Mouse (Mus musculus) midbrain, embryonic 10.5 days (tissue): ENCODE data around the gene Gsap. TPM values are rescaled to one million over a fixed set of nuclear protein-coding genes. Genes with fewer than 3 reads are reported as not detected.
"Not testable (repeated sequence)": the region's sequence is repeated elsewhere in the genome, so short reads cannot be mapped to it uniquely, and the experiment has no call there.

ENCODE experiments used
- DNase-seq: peaks from one replicate; pipeline ENCODE4 v3.0.0-alpha.2; 2017; ENCODE audit warnings: low spot score
- H3K27ac ChIP-seq: fragments of 300-500 bp; sonication (generic); replicated peaks from 2 replicates; pipeline ENCODE4 v1.5.1; 2016; ENCODE audit warnings: mild to moderate bottlenecking
- H3K27me3 ChIP-seq: fragments of 300-500 bp; sonication (generic); 2 replicates; pipeline ENCODE4 v1.6.1; 2016; ENCODE audit warnings: low read depth, mild to moderate bottlenecking; ENCODE audit not compliant: poor library complexity, severe bottlenecking
- H3K36me3 ChIP-seq: fragments of 300-500 bp; sonication (generic); 2 replicates; pipeline ENCODE4 v1.6.1; 2016; ENCODE audit warnings: mild to moderate bottlenecking, moderate library complexity
- H3K4me1 ChIP-seq: fragments of 300-500 bp; sonication (generic); 2 replicates; pipeline ENCODE4 v1.6.1; 2016
- H3K4me3 ChIP-seq: fragments of 300-500 bp; sonication (generic); 2 replicates; pipeline ENCODE4 v1.5.1; 2016; ENCODE audit warnings: mild to moderate bottlenecking, moderate library complexity
- H3K9me3 ChIP-seq: fragments of 300-500 bp; sonication (generic); replicated peaks from 2 replicates; pipeline ENCODE4 v1.6.1; 2016; ENCODE audit warnings: mild to moderate bottlenecking
- WGBS: fragments of 180-500 bp; shearing (Covaris S2); methylation state at CpG from one replicate; pipeline ENCODE4 v1.1.7; 2016; 5-methylcytosine and 5-hydroxymethylcytosine counted together
- polyA plus RNA-seq: library from polyadenylated mRNA; unstranded; fragments of >200 nt; fragmentation: Nextera tagmentation; extraction: Ambion mirVana; gene quantifications from 2 replicates; pipeline ENCODE4 v1.2.1, GENCODE M21; 2016

Gene Gsap
- polyA plus RNA-seq, 1 experiment from 2014 or later, result 1.6 TPM

DNA sequence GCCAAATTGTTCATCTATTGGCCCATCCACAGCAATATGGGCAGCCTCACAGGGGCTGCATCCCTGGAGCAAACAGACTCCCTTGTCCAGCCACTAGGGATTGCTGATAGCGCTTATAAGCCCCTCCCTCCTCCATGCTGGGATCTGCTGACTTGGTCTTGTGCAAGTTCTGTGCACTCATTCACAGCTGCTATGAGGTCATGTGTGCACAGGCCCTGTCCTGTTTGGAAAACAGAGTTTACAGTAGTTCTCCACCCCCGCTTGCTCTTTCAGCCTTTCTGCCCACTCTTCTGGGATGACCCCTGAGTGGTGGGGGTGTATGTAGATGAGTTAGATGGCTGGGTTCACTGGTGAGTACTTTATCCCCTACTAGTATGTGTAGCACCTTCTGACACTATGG lies 81.0 kb downstream of the Gsap start:
- 86% methylated on average over 2 of the region's 2 CpGs for WGBS
- Histone ChIP-seq H3K27me3 (no peaks in the 10 kb centered on the region), H3K4me3 (no peak overlapping the region), H3K27ac (no peak overlapping the region; the same call in 1 of the 2 replicates), H3K36me3 (no peaks in the 10 kb centered on the region), H3K4me1 (peaks cover 34% of the 10 kb centered on the region), H3K9me3 (no peaks in the 10 kb centered on the region)
- no peak for DNase-seq

DNA sequence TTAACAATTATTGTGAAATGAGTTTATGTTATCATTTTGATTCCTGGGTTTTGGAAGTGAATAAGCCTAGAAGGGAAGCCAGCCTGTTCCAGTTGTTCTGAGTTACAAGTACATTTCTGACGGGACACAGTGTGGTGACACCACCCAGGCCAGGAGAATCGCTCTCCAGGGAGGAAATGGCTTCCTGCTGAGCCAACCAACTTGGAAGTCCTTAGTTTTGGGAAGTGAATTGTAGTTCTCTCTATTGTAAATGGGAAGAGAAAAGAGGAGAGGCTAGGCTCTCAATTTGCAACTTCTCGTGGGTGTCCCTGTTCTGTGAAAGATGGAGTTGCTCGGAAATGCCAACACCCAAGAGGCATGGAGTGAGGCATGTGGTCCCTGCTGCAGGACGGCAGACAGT lies 83.4 kb downstream of the Gsap start:
- Histone ChIP-seq H3K27me3 (0 out of 2 replicates have a peak, but pooled peaks cover 2% of the 10 kb centered on the region), H3K4me3 (no peak overlapping the region), H3K36me3 (no peaks in the 10 kb centered on the region), H3K27ac (no peak overlapping the region), H3K9me3 (no peaks in the 10 kb centered on the region), H3K4me1 (peaks cover 24% of the 10 kb centered on the region)
- 83% methylated on average over 5 of the region's 5 CpGs for WGBS
- no peak for DNase-seq

DNA sequence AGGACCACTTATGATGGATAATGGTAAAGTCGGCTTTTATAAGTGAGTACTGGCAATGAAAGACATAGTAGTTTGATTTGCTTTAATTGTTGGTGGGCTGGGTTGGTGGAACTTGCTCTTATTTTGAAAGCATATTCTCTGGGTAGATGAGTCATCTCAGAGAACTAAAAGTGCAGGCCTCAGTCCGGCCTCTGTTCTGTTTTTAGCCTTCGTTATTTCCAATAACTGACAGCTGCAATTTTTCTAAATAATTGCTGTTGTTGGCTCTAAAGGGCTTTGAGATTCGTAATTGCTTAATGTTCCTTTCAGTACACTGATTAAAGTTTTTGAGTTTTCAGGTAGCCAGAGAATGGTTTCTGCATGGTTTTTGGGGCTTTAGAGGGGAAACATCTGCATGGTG lies 84.7 kb downstream of the Gsap start:
- 92% methylated on average over 4 of the region's 4 CpGs for WGBS
- no peak for DNase-seq
- no peaks in the 10 kb centered on the region for H3K9me3 ChIP-seq
- H3K4me1 ChIP-seq, result peaks cover 26% of the 10 kb centered on the region
- no peak overlapping the region for H3K27ac ChIP-seq
- H3K36me3 ChIP-seq, result no peaks in the 10 kb centered on the region
- H3K27me3 ChIP-seq, result 0 out of 2 replicates have a peak, but pooled peaks cover 5% of the 10 kb centered on the region
- H3K4me3 ChIP-seq, result no peak overlapping the region

DNA sequence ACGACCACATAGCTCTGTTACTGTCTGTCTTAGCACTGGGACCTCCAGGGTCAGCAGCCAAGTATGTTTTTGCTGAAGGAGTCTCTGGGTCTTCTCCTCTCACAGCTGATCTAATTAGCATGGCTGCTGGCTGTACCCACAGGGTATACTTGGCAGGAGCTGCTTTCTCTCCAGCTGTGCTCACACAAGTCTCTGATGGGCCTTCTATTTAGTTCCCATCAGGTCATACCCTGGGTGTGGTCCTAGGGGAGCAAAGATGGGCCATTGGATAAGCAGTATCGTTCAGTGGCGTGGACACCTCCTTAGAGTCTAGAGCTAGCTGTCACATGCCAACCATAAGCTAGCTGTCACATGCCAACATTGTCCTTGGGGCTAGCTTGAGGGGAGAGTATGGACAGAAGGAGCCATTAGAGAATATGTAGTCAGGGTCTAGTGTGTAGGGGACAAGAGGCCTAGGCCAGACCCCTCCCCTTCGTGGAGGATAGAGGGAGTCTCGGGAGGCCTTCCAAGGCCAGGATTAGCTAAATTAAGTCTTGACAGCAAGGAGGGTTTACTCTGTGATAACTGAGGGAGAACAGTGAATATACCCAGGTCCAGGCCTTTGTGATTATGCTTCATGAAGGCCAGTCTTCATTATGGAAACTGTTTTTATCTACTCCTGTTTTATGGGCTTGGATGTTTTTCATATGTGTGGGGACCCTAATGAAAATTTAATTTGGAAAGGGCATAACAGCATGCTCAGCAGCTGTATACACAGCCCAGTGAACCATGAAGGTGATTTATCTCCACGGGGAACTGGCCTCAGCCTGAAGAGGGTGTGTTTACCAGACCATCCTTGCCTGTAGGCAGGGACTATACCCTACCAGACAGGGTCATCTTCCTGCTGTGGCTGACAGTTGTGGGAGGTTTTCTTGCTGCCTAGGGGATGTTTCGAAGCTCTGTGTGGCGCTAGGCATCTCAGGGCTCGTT lies 85.6 kb downstream of the Gsap start:
- Histone ChIP-seq H3K9me3 (no peaks in the 10 kb centered on the region), H3K4me1 (peaks cover 26% of the 10 kb centered on the region), H3K27me3 (0 out of 2 replicates have a peak, but pooled peaks cover 5% of the 10 kb centered on the region), H3K36me3 (no peaks in the 10 kb centered on the region), H3K4me3 (no peak overlapping the region), H3K27ac (no peak overlapping the region)
- no peak for DNase-seq
- 41% methylated on average over 9 of the region's 9 CpGs for WGBS

DNA sequence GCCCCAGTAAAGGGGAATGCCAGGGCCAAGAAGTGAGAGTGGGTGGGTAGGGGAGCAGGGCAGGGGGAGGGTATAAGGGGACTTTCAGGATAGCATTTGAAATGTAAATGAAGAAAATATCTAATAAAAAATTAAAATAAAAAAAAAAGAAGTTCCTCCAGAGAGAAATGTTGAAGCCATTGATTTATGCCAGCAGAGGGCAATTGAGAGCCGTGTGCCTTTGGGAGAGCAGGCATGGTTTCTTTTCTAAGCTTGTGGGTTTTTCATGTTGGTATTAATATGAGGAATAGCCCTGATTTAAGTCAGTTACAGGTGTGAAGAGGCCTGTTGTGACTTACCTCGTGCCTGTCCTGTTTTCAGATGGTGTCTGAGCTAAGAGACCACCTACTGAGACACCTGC lies 91.6 kb downstream of the Gsap start:
- not testable (repeated sequence) for H3K4me1 ChIP-seq, H3K36me3 ChIP-seq, H3K27me3 ChIP-seq, DNase-seq, H3K9me3 ChIP-seq, H3K27ac ChIP-seq, H3K4me3 ChIP-seq
- 61% methylated on average over 2 of the region's 2 CpGs for WGBS

DNA sequence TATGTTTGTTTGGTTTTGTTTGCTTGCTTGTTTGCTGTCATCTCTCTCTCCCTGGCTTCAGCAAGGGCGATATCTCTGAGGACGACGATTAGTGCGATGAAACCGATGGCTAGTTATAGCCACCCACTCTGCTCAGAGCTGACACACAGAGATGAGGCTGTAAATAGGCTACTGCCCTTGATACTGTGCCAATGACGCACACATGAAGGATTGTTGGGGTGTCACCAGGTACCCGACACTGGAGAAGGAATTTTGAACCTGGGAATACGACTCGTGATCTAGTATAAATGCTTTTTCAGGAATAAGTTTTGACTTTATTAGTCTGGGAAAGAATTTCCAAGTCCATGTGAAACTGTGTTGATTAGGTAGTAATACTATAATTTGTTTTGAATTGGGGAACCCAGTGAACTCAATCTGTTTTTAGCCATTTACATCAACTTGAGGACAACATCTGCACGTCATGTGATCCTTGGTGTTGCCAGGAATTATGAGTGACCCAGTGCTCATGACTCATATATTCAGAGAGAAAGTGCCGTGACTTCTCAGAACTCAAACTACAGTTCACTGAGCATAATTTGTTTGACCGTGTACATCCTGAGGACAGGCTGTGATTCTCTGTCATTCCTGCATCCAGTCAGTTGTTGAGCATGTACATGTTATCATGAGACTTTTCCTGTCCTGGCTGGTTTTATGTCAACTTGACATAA lies 97.5 kb downstream of the Gsap start:
- 95% methylated on average over 12 of the region's 12 CpGs for WGBS
- Histone ChIP-seq H3K27me3 (no peaks in the 10 kb centered on the region), H3K4me1 (no peaks in the 10 kb centered on the region), H3K36me3 (no peaks in the 10 kb centered on the region), H3K27ac (no peak overlapping the region), H3K9me3 (no peaks in the 10 kb centered on the region), H3K4me3 (no peak overlapping the region)
- no peak for DNase-seq

DNA sequence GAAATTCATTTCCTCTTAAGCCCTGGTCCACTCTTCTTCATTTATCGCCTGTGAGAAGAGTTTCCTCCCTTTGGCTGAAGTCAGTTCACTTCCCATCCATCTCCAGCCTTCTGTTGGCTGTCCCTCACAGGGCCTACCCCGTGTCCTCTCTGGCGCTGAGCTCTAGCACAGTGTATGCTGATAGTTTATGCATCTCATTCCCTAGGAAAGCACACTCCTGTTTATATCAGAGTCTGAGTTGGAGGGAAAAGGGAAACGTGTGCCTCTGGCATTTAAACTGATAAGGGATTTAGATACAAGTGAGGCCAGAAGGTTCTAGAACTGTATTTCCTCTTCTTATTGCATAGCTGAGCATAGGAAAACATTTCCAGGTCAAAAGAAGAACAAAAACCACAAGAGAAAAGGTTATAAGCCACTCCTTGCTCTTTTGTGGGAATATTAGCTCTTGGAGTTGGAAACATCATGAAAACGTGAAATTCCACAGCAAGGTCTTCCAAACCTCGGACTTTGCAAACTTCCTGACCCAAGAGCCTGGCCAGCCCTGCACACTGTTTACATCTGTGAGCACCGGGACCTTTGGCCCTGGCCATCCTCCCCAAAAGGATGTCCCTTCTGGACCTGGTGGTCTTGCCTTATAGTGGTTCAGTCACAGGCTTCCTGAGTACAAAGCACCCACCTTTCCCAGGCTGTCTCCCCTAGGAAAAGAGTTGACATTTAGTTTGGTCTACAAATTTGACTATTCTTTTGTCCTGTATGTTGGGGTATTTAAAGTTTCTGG lies 102.8 kb downstream of the Gsap start:
- no peaks in the 10 kb centered on the region for H3K4me1 ChIP-seq
- 85% methylated on average over 7 of the region's 7 CpGs for WGBS
- no peak overlapping the region for H3K4me3 ChIP-seq

DNA sequence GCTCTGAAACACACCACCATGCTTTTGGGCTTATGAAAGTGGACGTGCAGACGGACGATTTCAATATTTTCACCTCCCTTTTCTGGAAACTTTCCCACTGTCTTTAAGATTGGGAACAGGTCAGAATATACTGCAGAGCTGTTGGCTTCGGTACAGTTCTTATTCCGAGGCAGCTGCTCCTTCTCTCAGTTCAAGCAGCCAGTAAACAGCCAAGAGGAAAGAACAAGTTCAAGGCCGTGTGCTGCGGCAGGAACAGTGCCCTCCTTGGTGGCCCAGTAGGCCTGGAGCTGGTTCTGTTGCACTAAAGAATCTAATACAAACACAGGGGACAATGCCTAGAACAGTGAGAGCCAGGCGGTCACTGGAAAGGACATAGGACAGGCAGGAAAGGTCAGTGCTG lies 104.5 kb downstream of the Gsap start:
- H3K9me3 ChIP-seq, result no peaks in the 10 kb centered on the region
- WGBS, result 94% methylated on average over 8 of the region's 8 CpGs
- no peaks in the 10 kb centered on the region for H3K27me3 ChIP-seq
- H3K27ac ChIP-seq, result no peak overlapping the region
- no peaks in the 10 kb centered on the region for H3K4me1 ChIP-seq
- no peaks in the 10 kb centered on the region for H3K36me3 ChIP-seq
- H3K4me3 ChIP-seq, result no peak overlapping the region
- DNase-seq, result no peak

More for the DNA sequence above, 102.8 kb downstream of the Gsap start:
- Histone ChIP-seq H3K36me3 (no peaks in the 10 kb centered on the region), H3K27me3 (no peaks in the 10 kb centered on the region), H3K9me3 (no peaks in the 10 kb centered on the region), H3K27ac (no peak overlapping the region)
- DNase-seq, result no peak

DNA sequence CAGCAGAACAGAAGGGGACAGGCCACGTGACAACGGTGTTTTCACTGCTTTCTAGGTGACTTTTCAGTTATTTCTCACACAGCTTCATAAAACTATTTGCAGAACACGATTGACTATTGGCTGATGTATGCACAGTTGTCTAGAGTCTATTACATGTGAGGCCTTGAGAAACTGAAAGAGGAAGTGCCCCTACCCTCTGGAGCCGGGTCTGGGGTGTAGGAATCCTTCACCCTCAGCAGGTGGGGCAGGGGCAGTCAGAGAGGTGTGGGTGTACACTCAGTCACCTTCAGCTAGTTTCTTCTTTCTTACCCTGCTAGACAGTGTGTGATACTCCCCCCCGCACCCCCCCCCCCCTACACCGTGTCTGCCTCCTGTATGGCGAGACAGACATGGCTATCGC lies 109.6 kb downstream of the Gsap start:
- 89% methylated on average over 8 of the region's 8 CpGs for WGBS
- H3K9me3 ChIP-seq, result no peaks in the 10 kb centered on the region
- no peaks in the 10 kb centered on the region for H3K36me3 ChIP-seq
- no peak overlapping the region for H3K27ac ChIP-seq
- no peak overlapping the region for H3K4me3 ChIP-seq
- H3K4me1 ChIP-seq, result no peaks in the 10 kb centered on the region
- H3K27me3 ChIP-seq, result no peaks in the 10 kb centered on the region
- DNase-seq, result no peak

DNA sequence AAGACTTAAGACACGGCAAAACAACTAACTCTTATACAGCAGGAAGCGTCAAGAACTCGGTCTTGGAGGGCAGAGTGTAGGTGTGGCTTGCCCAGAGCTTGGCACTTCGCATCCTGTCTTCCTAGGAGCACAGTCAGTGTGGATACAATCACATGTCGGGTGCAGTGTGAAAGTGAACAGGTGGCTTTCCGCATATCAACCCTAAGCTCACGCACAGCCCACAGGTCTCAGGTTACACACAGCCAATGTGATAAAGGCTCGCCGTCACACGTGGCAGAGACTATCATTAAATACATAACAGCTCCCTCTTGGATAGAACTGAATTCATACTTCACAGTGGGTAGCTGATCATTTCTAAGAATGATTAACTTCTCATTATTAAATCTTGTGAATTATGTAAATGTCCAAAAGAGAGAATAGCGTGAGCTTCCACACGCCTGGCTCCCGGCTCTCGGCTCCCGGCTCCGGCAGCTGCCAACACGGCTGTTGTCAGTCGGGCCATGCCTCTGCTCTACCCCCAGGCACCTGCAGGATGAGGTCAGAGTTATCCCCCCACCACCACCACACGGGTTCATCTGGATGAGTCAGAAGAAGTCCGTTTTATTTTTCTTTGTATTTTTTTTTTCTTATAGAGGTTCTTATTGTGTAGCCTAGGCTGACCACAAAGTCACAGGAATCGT lies 113.2 kb downstream of the Gsap start:
- H3K4me1 ChIP-seq, result no peaks in the 10 kb centered on the region
- H3K9me3 ChIP-seq, result no peaks in the 10 kb centered on the region
- no peak overlapping the region for H3K4me3 ChIP-seq
- H3K36me3 ChIP-seq, result no peaks in the 10 kb centered on the region
- H3K27ac ChIP-seq, result no peak overlapping the region
- no peaks in the 10 kb centered on the region for H3K27me3 ChIP-seq
- WGBS, result 90% methylated on average over 21 of the region's 21 CpGs
- DNase-seq, result no peak

DNA sequence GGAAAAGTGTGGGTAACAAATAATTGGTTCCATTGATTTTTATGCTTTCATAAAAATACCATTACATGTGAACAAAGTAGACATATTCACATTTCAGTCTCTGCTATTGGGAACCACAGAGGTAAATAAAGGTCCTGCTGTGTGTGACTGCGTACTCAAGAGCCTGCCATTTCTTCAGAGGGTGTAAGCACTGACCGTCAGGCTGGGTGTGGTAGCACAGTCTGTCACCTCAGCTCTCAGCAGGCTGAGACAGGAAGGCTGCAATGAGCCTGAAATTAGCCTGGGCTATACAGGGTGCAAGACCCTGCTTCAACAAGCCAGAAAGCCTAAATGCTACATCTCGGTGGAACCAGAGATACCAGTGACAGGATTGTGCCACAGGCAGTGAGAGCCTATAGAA lies 114.0 kb downstream of the Gsap start:
- H3K27me3 ChIP-seq, result no peaks in the 10 kb centered on the region
- no peak for DNase-seq
- 87% methylated on average over 3 of the region's 3 CpGs for WGBS
- no peaks in the 10 kb centered on the region for H3K36me3 ChIP-seq
- no peaks in the 10 kb centered on the region for H3K9me3 ChIP-seq
- no peak overlapping the region for H3K4me3 ChIP-seq
- H3K4me1 ChIP-seq, result no peaks in the 10 kb centered on the region
- H3K27ac ChIP-seq, result no peak overlapping the region

DNA sequence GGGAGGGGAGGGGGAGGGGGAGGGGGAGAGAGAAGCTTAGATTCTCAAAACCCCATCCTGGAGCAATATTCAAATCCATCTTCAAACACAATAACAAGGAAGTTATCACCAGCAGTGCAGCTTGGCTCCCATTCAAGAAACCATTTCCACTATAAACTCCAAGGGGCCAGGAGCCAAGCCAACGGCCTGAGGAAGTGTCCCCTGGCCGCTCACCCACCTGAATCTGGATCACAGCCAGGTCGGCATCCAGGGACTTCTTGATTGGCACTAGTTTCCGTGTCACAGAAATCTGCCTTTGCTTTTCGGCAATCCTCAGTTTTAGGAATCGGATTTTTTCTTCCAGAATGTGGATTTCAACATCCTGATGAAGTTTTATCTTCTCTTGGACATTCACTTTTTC lies 115.0 kb downstream of the Gsap start:
- H3K9me3 ChIP-seq, result no peaks in the 10 kb centered on the region
- no peak overlapping the region for H3K4me3 ChIP-seq
- no peaks in the 10 kb centered on the region for H3K4me1 ChIP-seq
- WGBS, result 82% methylated on average over 6 of the region's 6 CpGs
- H3K36me3 ChIP-seq, result no peaks in the 10 kb centered on the region
- no peak overlapping the region for H3K27ac ChIP-seq
- no peaks in the 10 kb centered on the region for H3K27me3 ChIP-seq
- no peak for DNase-seq
